Mouse (Mus musculus) limb, embryonic 15.5 days (tissue): ENCODE results near the gene Gm21256. TPM values are rescaled to one million over a fixed set of nuclear protein-coding genes. Genes with fewer than 3 reads are reported as not detected.
"Not testable (repeated sequence)": the region's sequence is repeated elsewhere in the genome, so short reads cannot be mapped to it uniquely, and the experiment has no call there.

Experiments used
- ATAC-seq: fragments of 200-750 bp; cut with Nextera tagmentation; 2 replicates; pipeline ENCODE4 v1.8.0; 2017; ENCODE audit warnings: low read depth, moderate TSS enrichment; ENCODE audit not compliant: insufficient number of reproducible peaks, low FRiP score, low TSS enrichment
- H3K27ac ChIP-seq: fragments of 300-500 bp; sonication (generic); 2 replicates; pipeline ENCODE4 v1.5.1; 2015; ENCODE audit warnings: moderate library complexity, mild to moderate bottlenecking, inconsistent platforms
- H3K27me3 ChIP-seq: fragments of 300-500 bp; sonication (generic); 2 replicates; pipeline ENCODE4 v1.6.1; 2015; ENCODE audit warnings: inconsistent platforms
- H3K36me3 ChIP-seq: fragments of 300-500 bp; sonication (generic); 2 replicates; pipeline ENCODE4 v1.6.1; 2015; ENCODE audit warnings: inconsistent platforms
- H3K4me1 ChIP-seq: fragments of 300-500 bp; sonication (generic); 2 replicates; pipeline ENCODE4 v1.6.1; 2015; ENCODE audit warnings: inconsistent platforms
- H3K4me2 ChIP-seq: fragments of 300-500 bp; sonication (generic); 2 replicates; pipeline ENCODE4 v1.6.1; 2015; ENCODE audit warnings: mild to moderate bottlenecking, inconsistent platforms
- H3K4me3 ChIP-seq: fragments of 300-500 bp; sonication (generic); 2 replicates; pipeline ENCODE4 v1.5.1; 2015; ENCODE audit warnings: mild to moderate bottlenecking, inconsistent platforms
- H3K9ac ChIP-seq: fragments of 300-500 bp; sonication (generic); 2 replicates; pipeline ENCODE4 v1.6.1; 2015; ENCODE audit warnings: inconsistent platforms
- H3K9me3 ChIP-seq: fragments of 300-500 bp; sonication (generic); 2 replicates; pipeline ENCODE4 v1.6.1; 2016; ENCODE audit warnings: inconsistent platforms
- WGBS: fragments of 180-500 bp; shearing (Covaris S2); methylation state at CpG from one replicate; pipeline ENCODE4 v1.1.7; 2015; 5-methylcytosine and 5-hydroxymethylcytosine counted together
- polyA plus RNA-seq: library from polyadenylated mRNA; unstranded; fragments of >200 nt; fragmentation: Nextera tagmentation; extraction: Ambion mirVana; gene quantifications from 2 replicates; pipeline ENCODE4 v1.2.1, GENCODE M21; 2015

The Gm21256 gene
- polyA plus RNA-seq: not detected in 2 replicates

GRCm38 (mm10) chrY:47450660-47451059, at the start of gene Gm21256:
Gene Gm21256 (plus strand): TSS chrY:47450960.
- no CpG with 5 or more reads among the region's 7 CpGs for WGBS
- not testable (repeated sequence) for H3K9ac ChIP-seq, H3K4me3 ChIP-seq, H3K4me1 ChIP-seq, H3K36me3 ChIP-seq, ATAC-seq, H3K27ac ChIP-seq, H3K27me3 ChIP-seq, H3K4me2 ChIP-seq, H3K9me3 ChIP-seq

Other genes with a start within 250 kb of the Gm21256 start
- not detected in 2 replicates for gene Gm21170, start 240.1 kb downstream of the Gm21256 start, polyA plus RNA-seq